Mouse (Mus musculus) retina, postnatal 7 days (tissue): ENCODE results near the gene Dnajb11.

Experiments
- DNase-seq: peaks from one replicate; pipeline ENCODE4 v3.0.0-alpha.2; 2012; ENCODE audit warnings: low read depth, low spot score

Dnajb11 gene

DNA sequence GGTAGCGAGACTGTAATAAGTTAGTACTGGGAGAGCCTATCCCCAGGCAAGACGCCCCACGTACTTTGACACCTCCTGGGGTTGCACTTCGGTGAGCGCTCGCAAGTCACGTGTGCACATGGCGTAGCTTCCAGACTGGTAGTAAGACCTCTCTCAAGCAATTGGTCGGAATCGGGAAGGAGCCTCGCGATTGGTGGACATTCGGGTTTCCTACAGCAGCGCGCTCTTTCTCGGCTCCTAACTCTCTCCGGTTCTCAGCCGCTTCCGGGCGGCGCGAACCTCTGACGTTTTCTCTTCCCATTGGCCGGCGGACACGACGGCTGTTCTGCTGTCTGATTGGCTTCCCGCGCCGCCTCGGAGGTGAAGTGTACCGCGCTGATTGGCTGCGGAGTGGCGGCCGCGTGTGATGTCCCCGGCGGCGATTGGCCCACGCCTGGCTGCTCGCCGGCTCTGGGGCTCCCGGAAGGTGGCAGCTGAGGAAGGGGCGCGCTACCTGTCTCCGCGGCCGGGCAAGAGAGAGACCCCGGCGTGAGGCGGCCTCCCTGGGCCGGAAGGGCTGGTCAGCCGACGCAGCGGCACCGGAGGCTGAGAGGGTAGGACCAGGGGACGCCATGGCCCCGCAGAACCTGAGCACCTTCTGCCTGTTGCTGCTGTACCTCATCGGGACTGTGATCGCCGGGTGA, at the start of gene Dnajb11, which contains the start of gene Tbccd1:
Gene Dnajb11 (plus strand): TSS at position 415 of the 683 bp plus-strand sequence.
Gene Tbccd1 (minus strand): TSS at position 239 of the 683 bp plus-strand sequence.
- peak; percentile 98 for DNase-seq

DNA sequence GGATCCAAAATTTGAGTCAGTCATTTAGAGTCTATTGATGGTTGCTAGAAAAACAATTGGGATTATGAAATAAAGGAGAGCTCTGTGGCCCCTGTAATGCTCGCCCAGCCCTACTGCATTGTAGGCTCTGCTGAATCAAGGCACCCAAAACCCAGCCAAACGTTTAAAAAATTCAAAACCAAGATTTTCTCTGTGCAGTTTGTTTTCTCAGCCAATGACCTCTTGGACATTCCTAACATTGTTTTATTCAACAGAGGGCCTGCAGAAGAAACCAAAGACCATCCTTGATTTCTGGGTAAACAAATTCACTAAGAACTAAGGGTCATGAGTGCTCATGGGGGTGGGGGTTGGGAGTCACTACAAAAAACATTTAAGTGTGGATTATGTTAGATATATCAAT, 46.2 kb upstream of the Dnajb11 start, which contains the start of gene Crygs:
Gene Crygs (minus strand): TSS at position 101 of the 400 bp plus-strand sequence.
- no peak for DNase-seq

GRCm38 (mm10) chr16:22820731-22821130, 36.9 kb upstream of the Dnajb11 start:
- no peak for DNase-seq

DNA sequence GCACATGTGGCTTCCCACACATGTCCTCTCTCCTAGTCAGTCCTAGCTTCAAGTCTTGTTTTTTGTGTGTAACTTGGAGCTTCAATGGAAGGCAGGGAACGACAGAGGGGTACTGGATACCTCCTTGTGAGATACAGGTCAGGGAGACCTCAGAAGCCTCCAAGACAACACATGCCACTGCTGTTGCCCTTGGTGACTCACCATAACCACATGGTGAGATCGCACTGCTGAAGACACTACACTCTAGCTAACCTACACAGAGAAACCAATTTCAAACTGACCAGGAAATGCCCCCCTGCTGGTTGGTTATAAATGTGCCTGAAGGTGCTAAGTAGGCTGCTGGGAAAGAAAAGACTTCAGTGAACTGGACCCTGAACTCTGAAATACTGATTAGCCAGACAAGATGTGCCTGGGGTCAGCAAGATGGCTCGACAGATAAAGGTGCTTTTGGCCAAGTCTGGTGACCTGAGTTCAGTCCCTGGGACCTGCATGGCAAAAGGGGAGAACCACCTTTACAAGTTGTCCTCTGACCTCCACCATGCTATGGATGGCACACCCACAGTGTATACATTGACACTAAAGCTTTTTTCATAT, 24.6 kb upstream of the Dnajb11 start:
- no peak for DNase-seq

DNA sequence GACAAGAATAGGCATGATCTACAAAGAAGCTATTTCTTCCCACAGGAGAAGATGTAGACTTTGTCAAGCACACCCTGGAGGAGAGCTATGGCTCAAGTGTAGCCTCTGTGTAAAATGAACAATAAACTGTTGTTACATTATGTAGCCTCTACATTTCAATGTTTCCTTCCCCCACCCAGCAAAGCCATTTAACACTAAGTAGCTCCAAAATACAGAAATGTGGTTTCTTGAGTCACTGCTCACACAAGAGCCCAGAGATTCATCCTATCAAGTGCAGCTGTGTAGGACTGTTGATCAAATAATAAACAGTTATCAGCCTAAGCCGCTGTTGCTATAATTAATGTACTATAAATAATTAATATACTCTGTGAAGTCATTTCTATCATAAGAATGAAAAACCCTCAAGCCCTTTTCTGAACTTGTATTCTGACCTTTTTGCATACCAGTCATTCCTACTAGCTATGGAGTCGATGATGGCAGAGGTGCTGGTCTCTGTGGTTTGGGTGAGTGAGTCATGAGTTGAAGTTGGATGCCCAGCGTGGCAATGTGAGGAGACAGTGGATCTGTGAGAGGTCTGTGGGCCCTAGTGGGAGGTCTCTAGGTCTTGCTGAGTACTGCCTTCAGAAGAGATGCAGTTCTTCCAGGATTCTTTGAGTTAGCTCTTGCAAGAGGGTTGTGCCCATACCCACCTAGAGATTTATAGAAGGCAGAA, 18.3 kb upstream of the Dnajb11 start:
- no peak for DNase-seq

- no peak for DNase-seq
These were observed 14.8 kb upstream of the Dnajb11 start for GRCm38 (mm10) chr16:22842871-22843270.

DNA sequence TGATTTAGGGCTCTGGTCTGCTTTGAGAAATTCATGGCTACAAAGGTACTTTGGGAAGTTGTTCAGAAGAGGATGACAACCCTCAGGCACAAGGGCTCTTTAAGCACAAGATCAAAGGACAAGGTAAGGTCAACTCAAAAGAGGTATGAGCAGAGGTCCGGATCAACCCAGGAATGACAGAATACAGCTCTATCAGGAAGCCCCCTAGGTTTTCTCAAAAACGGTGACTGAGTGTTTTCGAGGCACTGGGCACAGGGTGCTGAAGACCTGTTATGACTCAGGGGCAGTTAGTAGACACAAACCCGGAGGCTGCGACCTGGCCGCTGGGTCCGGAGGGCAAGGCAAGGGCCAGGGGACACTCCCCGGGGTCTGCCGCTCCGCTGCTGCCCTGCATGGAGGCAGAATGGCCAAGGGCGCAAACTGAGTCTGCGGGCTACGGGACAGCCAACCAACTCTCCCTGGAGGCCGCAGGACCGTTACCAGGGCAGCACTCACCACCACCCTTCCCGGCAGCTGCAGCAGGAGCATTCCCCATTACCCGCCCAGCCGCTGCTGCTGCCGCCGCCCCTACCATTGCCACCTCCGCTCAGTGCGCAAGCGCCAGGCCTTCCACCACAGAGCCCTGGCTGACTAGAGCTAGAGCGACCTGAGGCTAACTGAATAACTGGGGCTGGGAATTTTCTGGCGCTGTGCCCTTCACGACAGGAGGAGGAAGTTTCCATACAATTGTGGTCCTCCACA, 13.4 kb upstream of the Dnajb11 start:
- peak; percentile 66 for DNase-seq

DNA sequence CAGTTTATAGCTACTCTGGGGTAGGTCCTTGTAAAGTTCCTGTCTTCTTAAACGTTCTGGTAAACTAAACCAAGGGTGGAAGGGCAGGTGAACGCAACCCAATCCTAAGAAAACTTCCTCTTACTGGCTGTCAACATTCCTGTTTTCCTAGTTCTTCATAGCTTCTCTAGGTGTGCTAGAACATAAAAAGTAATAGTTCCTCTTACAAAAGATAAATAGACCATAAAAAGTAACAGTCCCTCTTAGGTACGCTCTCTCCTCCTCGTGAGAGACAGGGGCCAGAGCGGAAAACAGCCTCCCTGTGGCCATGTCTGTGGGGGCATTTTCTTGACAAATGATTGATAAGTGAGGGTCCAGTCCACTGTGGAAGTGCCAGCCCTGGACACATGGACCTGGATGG, 12.8 kb upstream of the Dnajb11 start:
- no peak for DNase-seq

DNA sequence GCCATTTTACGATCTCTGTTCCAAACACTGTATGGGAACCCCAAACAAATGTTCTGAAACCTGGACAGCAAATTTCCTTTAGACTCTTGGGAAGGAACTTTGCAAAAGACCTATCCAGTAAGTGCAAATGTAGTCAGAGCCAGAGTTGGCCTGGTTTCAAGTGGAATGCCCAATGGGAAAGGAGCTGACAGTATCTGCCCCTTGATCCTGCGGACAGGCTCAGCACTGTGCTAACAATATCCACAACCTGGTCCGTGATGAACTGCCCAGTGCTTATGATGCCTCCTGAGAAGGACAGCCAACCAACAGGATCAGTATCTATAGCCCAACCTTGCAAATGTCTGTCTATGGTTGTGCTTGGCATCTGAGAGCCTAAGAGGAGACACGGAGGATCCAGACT, 12.2 kb upstream of the Dnajb11 start:
- DNase-seq, result no peak

DNA sequence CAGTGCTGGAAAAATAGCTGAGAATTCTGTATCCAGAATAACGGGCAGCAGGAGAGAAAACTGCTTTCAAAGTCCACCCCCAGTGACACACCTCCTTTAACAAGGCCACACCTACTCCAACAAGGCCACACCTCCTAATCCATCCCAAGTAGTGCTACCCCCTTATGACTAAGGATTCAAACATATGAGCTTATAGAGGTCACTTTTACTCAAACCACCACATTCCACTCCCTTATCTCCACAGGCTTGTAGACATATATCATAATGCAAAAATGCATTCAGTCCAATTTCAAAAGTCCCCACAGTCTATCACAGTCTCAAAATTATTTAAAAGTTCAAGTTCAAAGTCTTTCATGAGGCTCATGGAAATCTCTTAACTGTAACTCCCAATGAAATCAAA, 10.0 kb upstream of the Dnajb11 start:
- DNase-seq, result no peak

DNA sequence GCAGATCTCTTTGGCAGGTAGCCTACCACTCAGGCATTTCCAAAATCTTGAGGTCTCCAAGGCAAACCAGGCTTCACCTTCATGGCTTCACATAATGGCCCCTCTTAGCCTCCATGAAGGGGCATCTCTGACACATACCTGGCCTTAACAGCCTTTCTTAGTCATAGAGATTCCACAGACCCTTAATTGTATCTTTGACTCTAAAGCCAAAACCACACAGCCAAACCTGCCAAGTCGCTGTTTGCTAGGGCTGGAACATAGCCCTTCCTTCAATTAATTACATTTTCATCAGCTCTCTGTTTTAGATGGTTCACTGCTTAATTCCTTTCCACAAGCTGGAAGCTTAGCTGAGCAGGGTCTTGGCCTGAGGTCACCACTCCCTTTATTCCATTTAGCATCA, 9.3 kb upstream of the Dnajb11 start:
- no peak for DNase-seq

DNA sequence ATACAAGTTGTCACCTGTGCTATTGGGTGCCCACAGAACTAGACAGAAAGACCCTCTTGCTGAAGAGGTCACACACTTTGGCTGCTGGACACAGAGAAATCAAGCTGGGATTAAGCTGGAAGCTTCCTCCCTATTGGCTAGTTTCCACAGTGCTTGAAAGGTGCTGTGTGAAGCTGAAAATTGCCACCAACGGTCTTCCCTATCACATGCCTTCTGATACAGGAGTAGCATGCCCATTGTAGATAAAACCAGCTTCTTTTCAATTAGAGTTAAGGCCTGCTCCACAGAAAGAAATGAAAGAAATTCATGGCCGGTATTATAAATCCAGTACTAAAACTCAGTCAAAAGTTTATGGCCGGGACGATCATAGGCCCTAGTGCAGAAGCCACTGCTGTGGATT, 4.9 kb upstream of the Dnajb11 start:
- DNase-seq, result no peak

GRCm38 (mm10) chr16:22856773-22857172, 872 bp upstream of the Dnajb11 start:
- no peak for DNase-seq

- DNase-seq, result no peak
These were observed 14.8 kb downstream of the Dnajb11 start for GRCm38 (mm10) chr16:22872397-22872796.

GRCm38 (mm10) chr16:22873369-22873768, 15.7 kb downstream of the Dnajb11 start:
- no peak for DNase-seq

DNA sequence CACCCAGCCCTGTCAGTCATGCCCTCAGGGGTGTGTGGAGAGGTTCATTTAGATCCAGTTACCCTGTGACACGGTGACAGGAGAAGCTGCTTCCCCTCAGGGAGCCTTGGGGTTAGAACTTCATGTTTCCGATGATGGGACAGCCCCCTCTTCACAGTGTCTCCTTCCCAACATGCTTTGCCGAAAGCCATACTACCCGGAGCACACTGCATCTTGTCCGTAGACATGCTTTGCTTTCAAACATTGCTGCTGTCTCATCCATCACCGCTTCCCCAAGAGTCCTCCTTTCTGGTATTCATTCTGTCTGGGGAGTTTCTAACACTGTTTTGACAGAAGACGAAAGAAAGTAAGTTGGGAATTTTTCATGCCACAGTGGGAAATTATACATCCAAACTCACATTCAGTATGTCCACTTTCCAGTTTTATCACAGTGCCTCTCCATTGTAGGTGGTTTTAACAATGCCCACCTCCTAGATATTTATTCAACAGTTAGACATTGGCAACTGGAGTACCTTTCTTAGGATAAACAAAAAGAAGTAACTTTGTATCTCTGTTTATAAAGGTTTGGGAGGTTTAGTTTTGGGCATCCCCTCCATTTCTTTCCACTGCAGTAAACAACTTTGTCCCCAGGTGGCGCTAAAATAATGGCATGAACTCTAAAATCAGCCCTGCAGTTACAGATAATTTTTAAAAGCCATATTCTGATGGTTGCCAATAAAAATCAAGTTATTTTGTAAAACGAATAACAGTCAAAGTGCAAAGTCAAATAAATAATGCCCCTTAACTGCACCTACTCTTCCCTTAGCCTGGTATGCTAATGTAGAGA, 18.8 kb downstream of the Dnajb11 start:
- peak; percentile 21 for DNase-seq

DNA sequence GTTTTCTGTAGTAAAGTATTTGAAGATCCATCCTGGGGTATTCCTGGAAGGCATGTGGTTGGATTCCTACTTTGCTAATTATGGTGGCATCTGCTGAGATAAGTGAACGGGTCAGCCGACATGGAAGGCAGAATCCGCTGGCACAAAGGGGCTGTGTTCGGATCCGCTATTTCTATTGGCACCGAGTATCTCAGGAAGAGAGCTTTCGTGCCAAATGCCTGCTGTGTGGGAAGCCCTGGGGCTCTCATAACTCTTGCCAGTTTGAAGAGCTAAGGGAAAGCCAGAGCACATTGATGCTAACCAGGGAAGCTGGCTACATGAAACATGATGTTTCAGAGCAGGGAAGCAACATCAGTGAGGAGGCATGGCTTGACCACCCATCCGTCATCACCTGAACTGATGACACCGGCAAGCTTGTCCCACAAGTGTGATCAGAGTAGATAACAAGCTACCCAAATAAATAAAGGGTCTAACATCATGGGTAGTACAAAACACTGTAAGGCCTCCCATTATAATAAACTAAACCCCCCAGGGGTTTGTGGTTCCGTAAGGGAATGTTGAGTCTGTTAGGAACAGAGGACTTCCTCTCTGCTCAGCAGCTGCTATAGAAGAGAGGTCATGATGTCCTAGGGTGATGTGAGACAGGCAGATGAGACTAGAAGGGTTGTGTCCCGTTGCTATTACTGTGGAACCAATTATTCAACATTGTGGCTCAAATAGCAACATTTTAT, 20.2 kb downstream of the Dnajb11 start:
- no peak for DNase-seq

GRCm38 (mm10) chr16:22878716-22879115, 21.1 kb downstream of the Dnajb11 start:
- no peak for DNase-seq

DNA sequence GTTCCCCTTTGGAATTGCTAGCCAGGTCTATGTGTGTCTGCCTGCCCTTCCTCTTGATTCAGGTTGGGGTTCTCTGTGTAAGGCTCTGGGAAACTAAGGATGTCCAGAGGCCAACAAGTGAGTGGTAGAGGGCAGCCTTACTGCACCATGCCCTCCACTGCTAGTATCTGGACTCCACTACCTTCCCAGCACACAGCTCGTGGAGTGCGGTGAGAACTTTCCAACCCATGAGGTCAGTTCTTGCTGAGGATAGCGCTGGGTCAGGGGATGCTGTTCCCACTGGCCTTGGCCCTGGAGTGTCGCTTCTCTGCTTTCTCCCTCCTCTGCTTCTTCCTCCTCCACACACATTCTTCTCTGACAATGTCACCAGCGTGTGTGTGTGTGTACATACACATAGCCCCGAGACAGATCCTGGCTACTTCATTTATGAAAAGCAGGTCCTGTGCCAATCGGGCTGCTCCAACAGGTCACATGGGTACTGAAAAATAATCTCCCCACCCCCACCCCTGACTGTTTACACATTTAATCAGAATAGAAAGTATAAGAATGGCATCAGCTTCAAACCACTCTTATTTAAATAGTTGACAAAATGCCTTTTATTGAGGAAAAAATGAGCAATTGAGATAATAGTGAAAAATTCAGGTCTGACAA, 22.4 kb downstream of the Dnajb11 start:
- no peak for DNase-seq

GRCm38 (mm10) chr16:22880900-22881299, 23.3 kb downstream of the Dnajb11 start:
- no peak for DNase-seq
